Mouse (Mus musculus) spleen, adult 2 months (tissue): ENCODE data around the gene Atg7.

Source experiments
- CTCF ChIP-seq: fragments of 200-500 bp; IDR thresholded peaks from 2 replicates; pipeline ENCODE4 v1.5.1; 2011; ENCODE audit warnings: mild to moderate bottlenecking, inconsistent platforms; ENCODE audit not compliant: insufficient read depth, insufficient read length, insufficient replicate concordance; ENCODE audit errors: extremely low read depth
- POLR2A ChIP-seq: fragments of 200-500 bp; IDR thresholded peaks from 2 replicates; pipeline ENCODE4 v1.6.1; 2011; ENCODE audit warnings: low read depth, low read length, inconsistent platforms

- TF ChIP-seq CTCF (no peak), POLR2A (no peak)
Measured at GRCm38 (mm10) chr6:114735054-114735453, 92.2 kb downstream of the Atg7 start.
